Mouse (Mus musculus) ES-E14 (cell line): ENCODE data around the gene Bicra. TPM values are rescaled to one million over a fixed set of nuclear protein-coding genes. Genes with fewer than 3 reads are reported as not detected.

Experiments
- DNase-seq: peaks from one replicate; pipeline ENCODE4 v3.0.0-alpha.2; 2013; ENCODE audit warnings: low read depth, low spot score
- H3K27ac ChIP-seq: 2 replicates; pipeline ENCODE4 v1.5.1; 2012; ENCODE audit warnings: low read depth, mild to moderate bottlenecking, low read length, moderate library complexity, mixed read lengths; ENCODE audit not compliant: poor library complexity, insufficient read depth, severe bottlenecking
- H3K36me3 ChIP-seq: 2 replicates; pipeline ENCODE4 v1.6.1; 2012; ENCODE audit warnings: mild to moderate bottlenecking, low read length, moderate library complexity, mixed read lengths; ENCODE audit not compliant: control insufficient read depth, poor library complexity, insufficient read depth, severe bottlenecking
- H3K4me1 ChIP-seq, 2 experiments: fragments of 150-350 bp in 1 of 2; sonication (generic) in 1 of 2; 2 replicates each; pipeline ENCODE4 v1.6.1; 2012; ENCODE audit warnings: low read length in 2 of 2, mild to moderate bottlenecking in 1 of 2, mixed read lengths in 1 of 2; ENCODE audit not compliant: control insufficient read depth in 2 of 2, insufficient read depth in 2 of 2, poor library complexity in 1 of 2
- H3K4me3 ChIP-seq, 2 experiments: fragments of 150-350 bp in 1 of 2; sonication (generic) in 1 of 2; 2 replicates each; pipeline ENCODE4 v1.5.1; 2012; ENCODE audit warnings: low read length in 2 of 2, low read depth in 1 of 2, mild to moderate bottlenecking in 1 of 2, mixed read lengths in 1 of 2; ENCODE audit not compliant: insufficient read depth in 1 of 2, poor library complexity in 1 of 2, severe bottlenecking in 1 of 2
- H3K9ac ChIP-seq: 2 replicates; pipeline ENCODE4 v1.6.1; 2012; ENCODE audit warnings: low read depth, mild to moderate bottlenecking, low read length, mixed read lengths; ENCODE audit not compliant: poor library complexity, insufficient read depth, severe bottlenecking
- H3K9me3 ChIP-seq: fragments of 150-350 bp; sonication (generic); 2 replicates; pipeline ENCODE4 v1.6.1; 2012; ENCODE audit warnings: low read depth, mild to moderate bottlenecking, low read length; ENCODE audit not compliant: control insufficient read depth, insufficient read depth
- CHD2 ChIP-seq: IDR thresholded peaks from 2 replicates; pipeline ENCODE4 v1.6.1; 2014; ENCODE audit warnings: mild to moderate bottlenecking, low read depth, low read length, inconsistent platforms
- HCFC1 ChIP-seq: IDR thresholded peaks from 2 replicates; pipeline ENCODE4 v1.6.1; 2012; ENCODE audit warnings: low read length, inconsistent platforms, borderline replicate concordance; ENCODE audit not compliant: insufficient read depth
- MAFK ChIP-seq: IDR thresholded peaks from 2 replicates; pipeline ENCODE4 v1.6.1; 2014; ENCODE audit warnings: mild to moderate bottlenecking, low read depth, low read length, inconsistent platforms; ENCODE audit not compliant: insufficient read depth
- ZC3H11A ChIP-seq: IDR thresholded peaks from 2 replicates; pipeline ENCODE4 v1.6.1; 2012; ENCODE audit warnings: low read depth, mild to moderate bottlenecking, inconsistent platforms, low read length, borderline replicate concordance
- ZNF384 ChIP-seq: IDR thresholded peaks from 2 replicates; pipeline ENCODE4 v1.6.1; 2012; ENCODE audit warnings: low read depth, low read length, inconsistent platforms
- in situ Hi-C, 2 experiments: fragments of 600-800 bp; cut with MboI; formaldehyde crosslinking; loops; one replicate each; pipeline ENCODE4 v1.15.1; 2025; ENCODE audit warnings: low sequenced_read_pairs in 2 of 2, inconsistent platforms in 1 of 2; ENCODE audit not compliant: unreplicated experiment in 2 of 2
- total RNA-seq: library from RNA; depleted of rRNA; stranded (reverse); fragments of 300-350 nt; gene quantifications from 2 replicates; pipeline ENCODE4 v1.2.3, GENCODE M21; 2012

Gene Bicra
- total RNA-seq, 1 experiment: 3.6 TPM

DNA sequence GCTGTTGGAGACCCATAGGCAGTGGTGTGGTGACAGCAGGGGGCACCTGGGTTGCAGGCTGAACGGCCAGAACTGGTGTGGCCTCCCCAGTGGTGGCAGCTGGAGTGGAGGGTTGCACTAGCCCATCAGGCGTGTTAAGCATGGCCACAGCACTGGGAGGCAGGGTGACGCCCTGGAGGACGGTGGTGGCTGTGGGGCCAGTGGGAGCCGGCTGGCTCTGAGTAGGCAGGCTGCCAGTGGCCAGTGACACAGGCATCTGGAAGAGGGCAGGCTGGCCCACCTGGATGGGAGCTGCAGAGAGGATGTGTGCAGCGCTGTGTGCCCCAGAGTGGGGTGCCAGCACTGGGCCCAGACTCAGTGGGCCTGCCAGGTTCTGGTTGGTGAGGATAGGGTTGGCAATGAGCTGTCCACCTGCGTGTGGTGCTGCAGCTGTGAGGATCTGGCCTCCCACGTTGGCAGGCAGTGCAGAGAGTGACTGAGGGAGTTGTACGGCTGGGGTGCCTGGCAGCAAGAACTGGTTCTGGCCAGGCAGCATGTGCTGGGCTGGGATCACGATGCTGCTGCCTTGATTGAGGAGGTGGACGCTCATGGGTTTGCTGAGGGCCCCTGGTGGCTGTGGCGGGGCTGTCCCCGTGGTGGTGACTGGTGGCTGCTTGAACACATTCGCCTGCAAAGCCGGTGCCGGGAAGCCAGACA lies 59.9 kb downstream of the Bicra start:
- in situ Hi-C loops: no loop called here

DNA sequence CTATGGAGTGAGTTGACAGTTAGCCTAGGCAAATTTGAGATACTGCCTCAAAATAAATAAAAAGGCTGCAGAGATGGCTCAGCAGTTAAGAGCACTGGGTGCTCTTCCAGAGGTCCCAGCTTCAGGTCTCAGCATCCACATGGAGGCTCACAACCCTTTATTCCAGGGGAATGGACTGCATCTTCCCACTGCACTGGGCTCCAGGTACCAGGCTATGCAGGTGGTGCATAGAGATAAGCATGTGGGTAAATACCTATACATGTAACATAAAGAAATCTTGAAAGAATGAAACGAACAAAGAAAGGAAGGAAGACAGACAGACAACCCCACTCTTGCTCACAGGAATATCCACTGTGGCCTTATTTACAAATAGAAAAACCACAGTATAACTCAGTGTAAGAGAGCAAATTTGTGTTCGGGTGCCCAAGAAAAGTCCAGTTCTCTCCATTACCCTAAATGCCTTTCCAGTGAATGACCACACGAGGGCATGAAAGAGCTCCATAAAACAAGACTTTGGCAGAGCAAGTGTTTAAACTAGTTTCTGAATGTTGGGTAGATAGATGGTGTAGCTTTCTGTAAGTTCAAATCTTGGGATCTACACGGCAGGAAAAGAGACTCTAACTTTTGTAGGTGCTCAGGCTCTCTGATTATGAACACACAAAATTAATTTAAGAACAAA lies 64.9 kb downstream of the Bicra start:
- in situ Hi-C loops: no loop called here
- Histone ChIP-seq H3K4me1 (peaks cover 1 to 22% of the 10 kb centered on the region in 2 experiments; a peak in 3 of 4 replicates), H3K36me3 (peaks cover 16% of the 10 kb centered on the region; the same call in 1 of the 2 replicates), H3K9ac (no peak overlapping the region), H3K27ac (no peak overlapping the region), H3K9me3 (no peaks in the 10 kb centered on the region), H3K4me3 (no peak overlapping the region)
- DNase-seq: no peak
- TF ChIP-seq MAFK (no peak), ZC3H11A (peak; percentile 57; the same call in 1 of the 2 replicates)

More for the DNA sequence above, 59.9 kb downstream of the Bicra start:
- DNase-seq: no peak
- H3K36me3 ChIP-seq: peaks cover 24% of the 10 kb centered on the region; the same call in 1 of the 2 replicates
- no peak overlapping the region for H3K27ac ChIP-seq
- H3K9ac ChIP-seq: no peak overlapping the region
- H3K9me3 ChIP-seq: no peaks in the 10 kb centered on the region
- TF ChIP-seq ZNF384 (no peak), MAFK (no peak), CHD2 (no peak), HCFC1 (no peak), ZC3H11A (no peak)
- H3K4me1 ChIP-seq: peaks cover 1 to 6% of the 10 kb centered on the region in 2 experiments; a peak in 2 of 4 replicates
- no peak overlapping the region for H3K4me3 ChIP-seq

DNA sequence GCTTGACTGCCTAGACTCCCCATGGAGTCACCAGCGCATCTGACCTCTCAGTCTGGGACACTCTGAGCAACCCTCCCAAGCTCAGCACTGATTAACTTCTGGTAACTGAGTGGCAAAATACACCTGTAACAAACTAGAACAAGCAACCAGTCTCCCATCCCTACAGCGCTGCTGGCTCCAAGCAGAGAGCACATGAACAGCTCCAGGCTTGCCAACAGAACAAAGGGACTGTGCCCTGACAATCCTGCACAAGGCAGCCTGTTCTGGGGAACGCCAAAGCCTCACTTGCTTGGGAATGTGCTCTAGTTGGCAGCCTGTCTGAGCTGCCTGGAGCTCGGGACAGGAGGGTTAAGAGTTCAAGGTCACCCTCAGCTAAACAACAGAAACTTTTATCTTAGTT lies 66.2 kb downstream of the Bicra start:
- Histone ChIP-seq H3K4me1 (peaks cover 1 to 23% of the 10 kb centered on the region in 2 experiments; a peak in 3 of 4 replicates), H3K4me3 (no peak overlapping the region), H3K27ac (no peak overlapping the region; the same call in 1 of the 2 replicates), H3K36me3 (peaks cover 7% of the 10 kb centered on the region; the same call in 1 of the 2 replicates), H3K9me3 (no peaks in the 10 kb centered on the region), H3K9ac (no peak overlapping the region)
- no peak for DNase-seq
- TF ChIP-seq ZNF384: no peak
- TF ChIP-seq ZC3H11A: no peak
- no peak for TF ChIP-seq MAFK
- TF ChIP-seq CHD2: no peak
- no peak for TF ChIP-seq HCFC1
- in situ Hi-C loops: no loop called here

DNA sequence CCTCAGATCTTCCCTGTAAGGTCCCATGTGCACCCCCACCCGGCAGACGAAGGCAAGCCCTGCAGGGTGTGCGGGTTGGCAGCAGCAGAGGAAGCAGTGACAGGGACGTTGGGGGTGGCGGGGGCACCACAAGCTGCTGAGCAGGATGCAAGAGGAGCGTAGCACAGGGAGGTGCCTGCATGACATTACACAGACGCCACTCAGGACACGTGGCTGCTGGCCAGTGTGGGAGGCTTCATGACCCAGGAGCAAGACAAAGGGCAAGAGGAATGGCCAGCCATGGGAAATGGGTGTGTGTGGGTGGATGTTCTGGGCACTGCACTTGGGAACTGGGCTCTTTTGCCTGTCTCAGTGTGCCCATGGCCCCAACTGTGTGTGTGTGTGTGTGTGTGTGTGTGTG lies 67.5 kb downstream of the Bicra start:
- DNase-seq: no peak
- H3K4me1 ChIP-seq: peaks cover 0 to 30% of the 10 kb centered on the region in 2 experiments; a peak in 2 of 4 replicates
- no peaks in the 10 kb centered on the region for H3K9me3 ChIP-seq
- no peak overlapping the region for H3K27ac ChIP-seq
- no peak overlapping the region for H3K9ac ChIP-seq
- no peak for TF ChIP-seq MAFK
- TF ChIP-seq ZC3H11A: no peak
- no peak for TF ChIP-seq ZNF384
- no peak for TF ChIP-seq CHD2
- no peak for TF ChIP-seq HCFC1
- H3K4me3 ChIP-seq: no peak overlapping the region
- in situ Hi-C loops: no loop called here
- peaks cover 7% of the 10 kb centered on the region; the same call in 1 of the 2 replicates for H3K36me3 ChIP-seq
